Mouse (Mus musculus) MEL (cell line): ENCODE measurements around the gene Igf1r. TPM values are rescaled to one million over a fixed set of nuclear protein-coding genes. Genes with fewer than 3 reads are reported as not detected.

Experiments used
- DNase-seq: peaks from one replicate; pipeline ENCODE4 v3.0.0; 2011; ENCODE audit warnings: low read depth, low spot score
- H3K27ac ChIP-seq: 2 replicates; pipeline ENCODE4 v1.5.1; 2012; ENCODE audit warnings: low read depth, mild to moderate bottlenecking, control low read depth, low read length, moderate library complexity; ENCODE audit not compliant: control insufficient read depth
- H3K27me3 ChIP-seq, 2 experiments: fragments of 150-350 bp in 1 of 2; sonication (generic) in 1 of 2; 2 replicates each; pipeline ENCODE4 v1.6.1; 2012; ENCODE audit warnings: low read length in 2 of 2, mild to moderate bottlenecking in 2 of 2, improper control_type of control experiment in 1 of 2, moderate library complexity in 1 of 2; ENCODE audit not compliant: insufficient read depth in 2 of 2, control insufficient read depth in 1 of 2
- H3K36me3 ChIP-seq, 2 experiments: 2 replicates each; pipeline ENCODE4 v1.6.1; 2012 to 2014; ENCODE audit warnings: low read length in 2 of 2, improper control_type of control experiment in 1 of 2, inconsistent platforms in 1 of 2, mild to moderate bottlenecking in 1 of 2; ENCODE audit not compliant: insufficient read depth in 2 of 2, control insufficient read depth in 1 of 2
- H3K4me1 ChIP-seq, 2 experiments: fragments of 150-350 bp in 1 of 2; sonication (generic) in 1 of 2; 2 replicates each; pipeline ENCODE4 v1.6.1; 2012; ENCODE audit warnings: low read length in 2 of 2, improper control_type of control experiment in 1 of 2, mild to moderate bottlenecking in 1 of 2; ENCODE audit not compliant: insufficient read depth in 2 of 2, control insufficient read depth in 1 of 2
- H3K4me3 ChIP-seq, 2 experiments: fragments of 150-350 bp in 1 of 2; sonication (generic) in 1 of 2; 2 replicates each; pipeline ENCODE4 v1.5.1; 2012; ENCODE audit warnings: low read depth in 2 of 2, low read length in 2 of 2, mild to moderate bottlenecking in 2 of 2, moderate library complexity in 2 of 2, control low read depth in 1 of 2, improper control_type of control experiment in 1 of 2; ENCODE audit not compliant: control insufficient read depth in 1 of 2, insufficient read depth in 1 of 2
- H3K79me2 ChIP-seq: 2 replicates; pipeline ENCODE4 v1.6.1; 2012; ENCODE audit warnings: mild to moderate bottlenecking, low read length, moderate library complexity; ENCODE audit not compliant: control insufficient read depth, poor library complexity, insufficient read depth
- H3K9ac ChIP-seq: 2 replicates; pipeline ENCODE4 v1.6.1; 2012; ENCODE audit warnings: low read depth, mild to moderate bottlenecking, control low read depth, low read length, moderate library complexity; ENCODE audit not compliant: control insufficient read depth, poor library complexity, severe bottlenecking
- H3K9me3 ChIP-seq: fragments of 150-350 bp; sonication (generic); replicated peaks from 2 replicates; pipeline ENCODE4 v1.6.1; 2012; ENCODE audit warnings: mild to moderate bottlenecking, low read length, improper control_type of control experiment, moderate library complexity; ENCODE audit not compliant: insufficient read depth
- BHLHE40 ChIP-seq: IDR thresholded peaks from 2 replicates; pipeline ENCODE4 v1.6.1; 2012; ENCODE audit warnings: low read depth, mild to moderate bottlenecking, inconsistent platforms, low read length, improper control_type of control experiment, borderline replicate concordance
- CHD2 ChIP-seq: IDR thresholded peaks from 2 replicates; pipeline ENCODE4 v1.6.1; 2011; ENCODE audit warnings: low read length, improper control_type of control experiment
- CTCF ChIP-seq, 3 experiments: IDR thresholded peaks in 2 of 3; conservative IDR thresholded peaks in 1 of 3; 2 replicates each; pipeline ENCODE4 v1.5.1; 2011 to 2012; ENCODE audit warnings: low read length in 3 of 3, low read depth in 2 of 3, mild to moderate bottlenecking in 2 of 3, improper control_type of control experiment in 1 of 3, inconsistent platforms in 1 of 3, mixed read lengths in 1 of 3, moderate library complexity in 1 of 3; ENCODE audit not compliant: control insufficient read depth in 1 of 3, insufficient read depth in 1 of 3, poor library complexity in 1 of 3, severe bottlenecking in 1 of 3
- E2F4 ChIP-seq: IDR thresholded peaks from 2 replicates; pipeline ENCODE4 v1.6.1; 2011; ENCODE audit warnings: low read depth, low read length, improper control_type of control experiment, borderline replicate concordance
- ELF1 ChIP-seq: IDR thresholded peaks from 2 replicates; pipeline ENCODE4 v1.6.1; 2014; ENCODE audit warnings: low read depth, mild to moderate bottlenecking, inconsistent platforms, low read length, improper control_type of control experiment, moderate library complexity
- ETS1 ChIP-seq: IDR thresholded peaks from 2 replicates; pipeline ENCODE4 v1.6.1; 2012; ENCODE audit warnings: low read depth, mild to moderate bottlenecking, inconsistent platforms, low read length, improper control_type of control experiment, moderate library complexity
- HCFC1 ChIP-seq: IDR thresholded peaks from 2 replicates; pipeline ENCODE4 v1.6.1; 2012; ENCODE audit warnings: low read depth, mild to moderate bottlenecking, inconsistent platforms, low read length, improper control_type of control experiment, moderate library complexity
- MAFK ChIP-seq: IDR thresholded peaks from 2 replicates; pipeline ENCODE4 v1.6.1; 2011; ENCODE audit warnings: low read depth, mild to moderate bottlenecking, low read length, improper control_type of control experiment, borderline replicate concordance
- MAX ChIP-seq: IDR thresholded peaks from 2 replicates; pipeline ENCODE4 v1.6.1; 2011; ENCODE audit warnings: low read length, improper control_type of control experiment
- MAZ ChIP-seq: IDR thresholded peaks from 2 replicates; pipeline ENCODE4 v1.6.1; 2012; ENCODE audit warnings: low read depth, mild to moderate bottlenecking, inconsistent platforms, low read length, improper control_type of control experiment
- MXI1 ChIP-seq: IDR thresholded peaks from 2 replicates; pipeline ENCODE4 v1.6.1; 2011; ENCODE audit warnings: mild to moderate bottlenecking, low read depth, low read length, improper control_type of control experiment
- MYB ChIP-seq: IDR thresholded peaks from 2 replicates; pipeline ENCODE4 v1.6.1; 2011; ENCODE audit warnings: mild to moderate bottlenecking, low read depth, low read length, improper control_type of control experiment
- MYC ChIP-seq: IDR thresholded peaks from 2 replicates; pipeline ENCODE4 v1.6.1; 2011; ENCODE audit warnings: low read depth, mild to moderate bottlenecking, low read length, improper control_type of control experiment, moderate library complexity
- NELFE ChIP-seq: IDR thresholded peaks from 2 replicates; pipeline ENCODE4 v1.6.1; 2011; ENCODE audit warnings: low read depth, low read length, improper control_type of control experiment
- POLR2A ChIP-seq, 2 experiments: IDR thresholded peaks; 2 replicates each; pipeline ENCODE4 v1.6.1; 2011 to 2012; ENCODE audit warnings: low read length in 2 of 2, mild to moderate bottlenecking in 2 of 2, control low read depth in 1 of 2, improper control_type of control experiment in 1 of 2, low read depth in 1 of 2, moderate library complexity in 1 of 2; ENCODE audit not compliant: control insufficient read depth in 1 of 2, insufficient read depth in 1 of 2, poor library complexity in 1 of 2
- RAD21 ChIP-seq: IDR thresholded peaks from 2 replicates; pipeline ENCODE4 v1.6.1; 2011; ENCODE audit warnings: mild to moderate bottlenecking, low read depth, low read length, improper control_type of control experiment
- RCOR1 ChIP-seq: IDR thresholded peaks from 2 replicates; pipeline ENCODE4 v1.6.1; 2012; ENCODE audit warnings: low read depth, mild to moderate bottlenecking, inconsistent platforms, low read length, improper control_type of control experiment
- SIN3A ChIP-seq: IDR thresholded peaks from 2 replicates; pipeline ENCODE4 v1.6.1; 2012; ENCODE audit warnings: low read length, improper control_type of control experiment, inconsistent platforms
- UBTF ChIP-seq: IDR thresholded peaks from 2 replicates; pipeline ENCODE4 v1.6.1; 2012; ENCODE audit warnings: low read depth, mild to moderate bottlenecking, inconsistent platforms, low read length, improper control_type of control experiment, moderate library complexity, borderline replicate concordance; ENCODE audit not compliant: insufficient read depth
- USF1 ChIP-seq: IDR thresholded peaks from 2 replicates; pipeline ENCODE4 v1.6.1; 2014; ENCODE audit warnings: low read depth, mild to moderate bottlenecking, inconsistent platforms, low read length, improper control_type of control experiment, moderate library complexity
- USF2 ChIP-seq, 2 experiments: IDR thresholded peaks; 2 replicates each; pipeline ENCODE4 v1.6.1; 2011 to 2012; ENCODE audit warnings: improper control_type of control experiment in 2 of 2, low read length in 2 of 2, borderline replicate concordance in 1 of 2, inconsistent platforms in 1 of 2, low read depth in 1 of 2, mild to moderate bottlenecking in 1 of 2; ENCODE audit not compliant: insufficient read depth in 1 of 2
- ZKSCAN1 ChIP-seq: IDR thresholded peaks from 2 replicates; pipeline ENCODE4 v1.6.1; 2012; ENCODE audit warnings: low read depth, mild to moderate bottlenecking, inconsistent platforms, low read length, improper control_type of control experiment, moderate library complexity
- ZMIZ1 ChIP-seq: IDR thresholded peaks from 2 replicates; pipeline ENCODE4 v1.6.1; 2012; ENCODE audit warnings: low read depth, mild to moderate bottlenecking, inconsistent platforms, low read length, improper control_type of control experiment, moderate library complexity
- ZNF384 ChIP-seq: IDR thresholded peaks from 2 replicates; pipeline ENCODE4 v1.6.1; 2012; ENCODE audit warnings: low read depth, mild to moderate bottlenecking, inconsistent platforms, low read length, improper control_type of control experiment
- polyA plus RNA-seq, 2 experiments: library from polyadenylated mRNA; stranded (reverse) in 1 of 2; unstranded in 1 of 2; fragments of >175 nt in 1 of 2; fragments of >200 nt in 1 of 2; gene quantifications; 2 replicates each; pipeline versions ENCODE4 v1.2.1 to v1.2.4; 2012; ENCODE audit warnings: low replicate concordance in 2 of 2, low read depth in 1 of 2; ENCODE audit not compliant: insufficient read length in 2 of 2, insufficient read depth in 1 of 2, missing spikeins in 1 of 2
- total RNA-seq: library from RNA; depleted of rRNA; stranded (reverse); fragments of 300-350 nt; gene quantifications from 2 replicates; pipeline ENCODE4 v1.2.3, GENCODE M21; 2012

Igf1r gene
- total and polyA plus RNA-seq, 3 experiments: 11.8 to 11.9 TPM; not detected in 1

- H3K27ac ChIP-seq: no peak overlapping the region
- no peak overlapping the region for H3K9ac ChIP-seq
- peaks cover 1% of the 10 kb centered on the region; the same call in 1 of the 2 replicates for H3K79me2 ChIP-seq
- no peaks in the 10 kb centered on the region; a peak in 1 of 4 replicates for H3K4me1 ChIP-seq
- H3K9me3 ChIP-seq: no peaks in the 10 kb centered on the region
- no peak for DNase-seq
- no peaks in the 10 kb centered on the region; a peak in 1 of 4 replicates for H3K36me3 ChIP-seq
- H3K27me3 ChIP-seq: no peaks in the 10 kb centered on the region
- H3K4me3 ChIP-seq: no peak overlapping the region
- TF ChIP-seq USF1: no peak
- no peak for TF ChIP-seq USF2 (IDR thresholded peaks at IDR 0.05; ENCODE audit: borderline replicate concordance in 1 of 2, insufficient read depth in 1 of 2, low read depth in 1 of 2, low read length in 2 of 2)
- TF ChIP-seq MYC: no peak
- TF ChIP-seq ELF1: no peak
- TF ChIP-seq ZNF384: no peak
- TF ChIP-seq HCFC1: no peak
- no peak for TF ChIP-seq ZMIZ1
- TF ChIP-seq RAD21: no peak
- no peak for TF ChIP-seq MAX
- no peak for TF ChIP-seq NELFE
- TF ChIP-seq SIN3A: no peak
- no peak for TF ChIP-seq BHLHE40
- TF ChIP-seq MAFK: no peak
Observed at GRCm38 (mm10) chr7:68053002-68053624, 100.5 kb downstream of the Igf1r start.

GRCm38 (mm10) chr7:68054498-68054897, 101.9 kb downstream of the Igf1r start:
- TF ChIP-seq POLR2A (IDR thresholded peaks at IDR 0.05; ENCODE audit: control insufficient read depth in 1 of 2, insufficient read depth in 1 of 2, low read depth in 1 of 2, low read length in 2 of 2, poor library complexity in 1 of 2) (no peak), CTCF (IDR thresholded peaks at IDR 0.05 in 2 of 3, conservative IDR thresholded peaks at IDR 0.05 in 1 of 3; ENCODE audit: control insufficient read depth in 1 of 3, insufficient read depth in 1 of 3, low read depth in 2 of 3, low read length in 3 of 3, poor library complexity in 1 of 3, severe bottlenecking in 1 of 3) (no peak), MYB (no peak), MAZ (no peak), NELFE (no peak), SIN3A (no peak), USF2 (IDR thresholded peaks at IDR 0.05; ENCODE audit: borderline replicate concordance in 1 of 2, insufficient read depth in 1 of 2, low read depth in 1 of 2, low read length in 2 of 2) (no peak), CHD2 (no peak), ZKSCAN1 (no peak), MXI1 (no peak), RCOR1 (no peak), E2F4 (no peak), ETS1 (no peak), UBTF (no peak), BHLHE40 (no peak)
- no peak overlapping the region for H3K4me3 ChIP-seq
- H3K79me2 ChIP-seq: peaks cover 1% of the 10 kb centered on the region; the same call in 1 of the 2 replicates
- H3K9me3 ChIP-seq: no peaks in the 10 kb centered on the region
- H3K27ac ChIP-seq: no peak overlapping the region
- DNase-seq: no peak
- H3K27me3 ChIP-seq: no peaks in the 10 kb centered on the region
- no peak overlapping the region for H3K9ac ChIP-seq
- H3K36me3 ChIP-seq: no peaks in the 10 kb centered on the region; a peak in 1 of 4 replicates
- H3K4me1 ChIP-seq: no peaks in the 10 kb centered on the region; a peak in 1 of 4 replicates
